Mouse (Mus musculus) small intestine, adult 2 months (tissue): Measurements from ENCODE around the gene Zfp786. TPM values are rescaled to one million over a fixed set of nuclear protein-coding genes. Genes with fewer than 3 reads are reported as not detected.
"Not testable (repeated sequence)": the region's sequence is repeated elsewhere in the genome, so short reads cannot be mapped to it uniquely, and the experiment has no call there.

ENCODE experiments used
- H3K27ac ChIP-seq: fragments of 200-500 bp; 2 replicates; pipeline ENCODE4 v1.5.1; 2012; ENCODE audit warnings: low read depth, low read length, control low read depth, inconsistent platforms; ENCODE audit not compliant: insufficient read depth
- H3K27me3 ChIP-seq: fragments of 200-500 bp; 2 replicates; pipeline ENCODE4 v1.6.1; 2012; ENCODE audit warnings: mild to moderate bottlenecking, moderate library complexity, low read length, inconsistent platforms; ENCODE audit not compliant: control insufficient read depth, insufficient read depth
- H3K36me3 ChIP-seq: fragments of 200-500 bp; 2 replicates; pipeline ENCODE4 v1.6.1; 2012; ENCODE audit warnings: mild to moderate bottlenecking, low read length, control low read depth, inconsistent platforms; ENCODE audit not compliant: control insufficient read depth, insufficient read depth
- H3K4me1 ChIP-seq: fragments of 200-500 bp; 2 replicates; pipeline ENCODE4 v1.6.1; 2012; ENCODE audit warnings: low read length, inconsistent platforms, mixed read lengths; ENCODE audit not compliant: control insufficient read depth, insufficient read depth, insufficient read length
- H3K4me3 ChIP-seq: fragments of 200-500 bp; 2 replicates; pipeline ENCODE4 v1.5.1; 2012; ENCODE audit warnings: low read depth, mild to moderate bottlenecking, control low read depth, inconsistent platforms, low read length, moderate library complexity
- CTCF ChIP-seq: fragments of 200-500 bp; IDR thresholded peaks from 2 replicates; pipeline ENCODE4 v1.5.1; 2012; ENCODE audit warnings: low read depth, mild to moderate bottlenecking, control low read depth, inconsistent platforms, low read length, moderate library complexity, mixed read lengths; ENCODE audit not compliant: insufficient replicate concordance, insufficient read length; ENCODE audit errors: extremely low read depth
- POLR2A ChIP-seq: fragments of 200-500 bp; IDR thresholded peaks from 2 replicates; pipeline ENCODE4 v1.6.1; 2012; ENCODE audit warnings: low read depth, mild to moderate bottlenecking, control low read depth, inconsistent platforms, low read length, moderate library complexity
- WGBS: fragments of 180-500 bp; shearing (Covaris S2); methylation state at CpG from one replicate; pipeline ENCODE4 v1.1.7; 2018; 5-methylcytosine and 5-hydroxymethylcytosine counted together
- polyA plus RNA-seq: library from polyadenylated mRNA; depleted of rRNA; stranded (reverse); fragments of >200 nt; gene quantifications from 2 replicates; pipeline ENCODE4 v1.2.3, GENCODE M21; 2012

The Zfp786 gene
- polyA plus RNA-seq, 1 experiment: 0.10 TPM

GRCm38 (mm10) chr6:47872266-47872665, 41.6 kb upstream of the Zfp786 start:
- 90% methylated on average over 5 of the region's 5 CpGs for WGBS

GRCm38 (mm10) chr6:47857729-47858128, 27.1 kb upstream of the Zfp786 start:
- not testable (repeated sequence) for H3K27me3 ChIP-seq, H3K27ac ChIP-seq, H3K4me3 ChIP-seq, H3K4me1 ChIP-seq
- 84% methylated on average over 3 of the region's 3 CpGs for WGBS
- peaks cover 23% of the 10 kb centered on the region for H3K36me3 ChIP-seq

More at GRCm38 (mm10) chr6:47872266-47872665, 41.6 kb upstream of the Zfp786 start:
- Histone ChIP-seq H3K4me1 (no peaks in the 10 kb centered on the region), H3K4me3 (no peak overlapping the region), H3K27ac (no peak overlapping the region), H3K27me3 (no peaks in the 10 kb centered on the region), H3K36me3 (peaks cover 6% of the 10 kb centered on the region; the same call in 1 of the 2 replicates)
- TF ChIP-seq CTCF (no peak), POLR2A (no peak)

- Histone ChIP-seq H3K27me3 (no peaks in the 10 kb centered on the region), H3K4me1 (no peaks in the 10 kb centered on the region), H3K27ac (no peak overlapping the region), H3K4me3 (no peak overlapping the region), H3K36me3 (peaks cover 23% of the 10 kb centered on the region)
- no peak for TF ChIP-seq CTCF
- no peak for TF ChIP-seq POLR2A
- 95% methylated on average over 6 of the region's 6 CpGs for WGBS
Observed at GRCm38 (mm10) chr6:47857241-47857640, 26.6 kb upstream of the Zfp786 start.

GRCm38 (mm10) chr6:47845779-47846178, 15.1 kb upstream of the Zfp786 start:
- H3K4me1 ChIP-seq: no peaks in the 10 kb centered on the region
- peaks cover 6% of the 10 kb centered on the region for H3K36me3 ChIP-seq
- no peak for TF ChIP-seq CTCF
- TF ChIP-seq POLR2A: no peak
- no peak overlapping the region for H3K27ac ChIP-seq
- H3K4me3 ChIP-seq: no peak overlapping the region
- H3K27me3 ChIP-seq: no peaks in the 10 kb centered on the region

- WGBS: 88% methylated on average over 1 of the region's 1 CpGs
- no peak overlapping the region for H3K27ac ChIP-seq
- peaks cover 3% of the 10 kb centered on the region; the same call in 1 of the 2 replicates for H3K4me1 ChIP-seq
- no peaks in the 10 kb centered on the region for H3K27me3 ChIP-seq
- TF ChIP-seq POLR2A (no peak), CTCF (no peak)
- H3K4me3 ChIP-seq: no peak overlapping the region
- H3K36me3 ChIP-seq: peaks cover 11% of the 10 kb centered on the region
Observed at GRCm38 (mm10) chr6:47842337-47842736, 11.7 kb upstream of the Zfp786 start.

- 92% methylated on average over 2 of the region's 2 CpGs for WGBS
- peaks cover 11% of the 10 kb centered on the region for H3K36me3 ChIP-seq
- no peaks in the 10 kb centered on the region for H3K27me3 ChIP-seq
- no peak overlapping the region for H3K27ac ChIP-seq
- TF ChIP-seq CTCF: no peak
- TF ChIP-seq POLR2A: no peak
- peaks cover 3% of the 10 kb centered on the region; the same call in 1 of the 2 replicates for H3K4me1 ChIP-seq
- H3K4me3 ChIP-seq: no peak overlapping the region
Observed at GRCm38 (mm10) chr6:47841831-47842230, 11.2 kb upstream of the Zfp786 start.

- TF ChIP-seq POLR2A (no peak), CTCF (no peak)
- Histone ChIP-seq H3K4me1 (peaks cover 5% of the 10 kb centered on the region; the same call in 1 of the 2 replicates), H3K27me3 (no peaks in the 10 kb centered on the region), H3K27ac (no peak overlapping the region), H3K36me3 (peaks cover 10% of the 10 kb centered on the region), H3K4me3 (no peak overlapping the region)
- WGBS: 100% methylated on average over 1 of the region's 1 CpGs
Observed at GRCm38 (mm10) chr6:47841077-47841476, 10.4 kb upstream of the Zfp786 start.

- WGBS: 25% methylated on average over 2 of the region's 2 CpGs
- TF ChIP-seq POLR2A (no peak), CTCF (no peak)
- no peak overlapping the region for H3K27ac ChIP-seq
- H3K27me3 ChIP-seq: no peaks in the 10 kb centered on the region
- H3K4me3 ChIP-seq: no peak overlapping the region
- H3K4me1 ChIP-seq: peaks cover 5% of the 10 kb centered on the region; the same call in 1 of the 2 replicates
- peaks cover 10% of the 10 kb centered on the region for H3K36me3 ChIP-seq
Observed at GRCm38 (mm10) chr6:47837630-47838029, 7.0 kb upstream of the Zfp786 start.
